Mouse (Mus musculus) lung, adult 2 months (tissue): ENCODE results near the gene Fbxl17.

Experiments used
- CTCF ChIP-seq: fragments of 200-500 bp; IDR thresholded peaks from 2 replicates; pipeline ENCODE4 v1.5.1; 2011; ENCODE audit warnings: mild to moderate bottlenecking, low read length, control low read depth; ENCODE audit not compliant: insufficient read depth
- POLR2A ChIP-seq: fragments of 200-500 bp; IDR thresholded peaks from 2 replicates; pipeline ENCODE4 v1.6.1; 2011; ENCODE audit warnings: low read depth, mild to moderate bottlenecking, control low read depth, low read length, borderline replicate concordance; ENCODE audit errors: extremely low read depth

GRCm38 (mm10) chr17:63245472-63245871, 254.3 kb downstream of the Fbxl17 start:
- TF ChIP-seq CTCF (no peak), POLR2A (no peak)
